Mouse (Mus musculus) embryonic facial prominence, embryonic 10.5 days (tissue): Measurements from ENCODE around the gene Tube1. TPM values are rescaled to one million over a fixed set of nuclear protein-coding genes. Genes with fewer than 3 reads are reported as not detected.

ENCODE experiments used
- DNase-seq: peaks from one replicate; pipeline ENCODE4 v3.0.0-alpha.2; 2017; ENCODE audit warnings: low spot score
- H3K27ac ChIP-seq: fragments of 300-500 bp; sonication (generic); replicated peaks from 2 replicates; pipeline ENCODE4 v1.5.1; 2016; ENCODE audit warnings: mild to moderate bottlenecking
- H3K27me3 ChIP-seq: fragments of 300-500 bp; sonication (generic); replicated peaks from 2 replicates; pipeline ENCODE4 v1.6.1; 2016; ENCODE audit warnings: low read depth, mild to moderate bottlenecking; ENCODE audit not compliant: poor library complexity, severe bottlenecking
- H3K36me3 ChIP-seq: fragments of 300-500 bp; sonication (generic); replicated peaks from 2 replicates; pipeline ENCODE4 v1.6.1; 2016; ENCODE audit warnings: mild to moderate bottlenecking, moderate library complexity
- H3K4me1 ChIP-seq: fragments of 300-500 bp; sonication (generic); 2 replicates; pipeline ENCODE4 v1.6.1; 2016
- H3K4me3 ChIP-seq: fragments of 300-500 bp; sonication (generic); 2 replicates; pipeline ENCODE4 v1.5.1; 2016; ENCODE audit warnings: mild to moderate bottlenecking, moderate library complexity
- H3K9me3 ChIP-seq: fragments of 300-500 bp; sonication (generic); 2 replicates; pipeline ENCODE4 v1.6.1; 2016; ENCODE audit warnings: mild to moderate bottlenecking
- WGBS: fragments of 180-500 bp; shearing (Covaris S2); methylation state at CpG from one replicate; pipeline ENCODE4 v1.1.7; 2016; 5-methylcytosine and 5-hydroxymethylcytosine counted together
- polyA plus RNA-seq: library from polyadenylated mRNA; unstranded; fragments of >200 nt; fragmentation: Nextera tagmentation; extraction: Ambion mirVana; gene quantifications from 2 replicates; pipeline ENCODE4 v1.2.1, GENCODE M21; 2016

Tube1 gene
- polyA plus RNA-seq, 1 experiment from 2014 or later = 24.7 TPM

DNA sequence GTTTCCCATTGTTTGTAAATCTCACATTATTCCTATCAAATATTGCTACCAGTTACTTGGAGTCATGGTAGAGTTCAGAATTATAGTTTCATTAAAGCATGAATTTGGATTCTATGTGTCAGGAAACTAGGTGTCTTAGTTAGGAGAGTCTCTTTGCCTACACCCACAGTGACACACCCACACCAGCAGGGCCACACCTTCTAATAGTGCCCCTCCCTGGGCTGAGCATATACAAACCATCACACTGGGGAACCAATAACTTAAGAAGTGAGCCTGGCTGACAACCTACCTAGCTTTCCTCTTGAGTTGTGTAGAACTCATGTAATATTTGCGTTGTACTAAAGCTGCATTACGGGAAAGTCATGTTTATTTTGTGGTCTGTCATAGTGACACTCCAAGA is 7.6 kb downstream of the Tube1 start:
- no peak overlapping the region for H3K27ac ChIP-seq
- peaks cover 99% of the 10 kb centered on the region for H3K36me3 ChIP-seq
- 96% methylated on average over 2 of the region's 2 CpGs for WGBS
- peaks cover 7% of the 10 kb centered on the region for H3K4me1 ChIP-seq
- no peak for DNase-seq
- no peak overlapping the region for H3K4me3 ChIP-seq
- H3K9me3 ChIP-seq = no peaks in the 10 kb centered on the region
- H3K27me3 ChIP-seq = no peaks in the 10 kb centered on the region

DNA sequence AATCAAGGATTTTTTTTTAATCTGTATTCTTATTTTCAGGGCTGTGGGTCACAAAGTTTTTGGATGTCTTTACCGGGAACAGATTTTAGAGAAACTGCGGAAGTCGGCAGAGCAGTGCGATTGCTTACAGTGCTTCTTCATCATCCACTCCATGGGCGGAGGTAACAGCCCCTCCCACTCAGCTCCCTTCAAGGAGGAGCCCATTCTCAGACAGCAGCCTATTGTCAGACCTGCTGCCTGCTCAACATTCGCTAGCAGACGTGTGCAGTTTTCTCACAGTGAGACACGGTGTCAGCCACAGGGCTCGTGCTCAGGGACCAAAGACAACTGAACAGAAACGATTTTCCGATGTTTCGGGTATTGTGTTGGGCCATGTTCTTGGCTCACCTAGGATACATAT is 8.4 kb downstream of the Tube1 start:
- H3K27ac ChIP-seq = no peak overlapping the region
- no peaks in the 10 kb centered on the region for H3K4me1 ChIP-seq
- no peak overlapping the region for H3K4me3 ChIP-seq
- no peaks in the 10 kb centered on the region for H3K9me3 ChIP-seq
- DNase-seq = no peak
- H3K27me3 ChIP-seq = no peaks in the 10 kb centered on the region
- H3K36me3 ChIP-seq = peaks cover 99% of the 10 kb centered on the region
- 81% methylated on average over 12 of the region's 12 CpGs for WGBS

DNA sequence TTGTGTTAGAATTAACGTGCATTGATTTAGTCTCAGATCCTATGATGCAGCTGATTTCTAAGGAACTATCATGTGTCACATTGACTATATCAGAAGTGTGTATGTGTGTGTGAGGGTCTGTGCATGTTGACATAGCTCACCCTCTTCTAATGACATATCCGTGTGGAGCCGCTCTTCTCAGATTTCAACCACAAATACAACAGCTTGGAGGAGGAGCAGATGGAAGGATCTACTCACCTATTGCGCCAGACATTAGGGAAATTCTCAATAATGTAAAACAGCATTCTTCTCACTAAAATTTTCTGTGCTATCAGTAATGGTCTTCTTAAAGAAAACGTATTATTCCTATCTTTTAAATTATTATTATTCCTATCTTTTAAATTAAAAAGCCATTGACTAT is 22.9 kb downstream of the Tube1 start:
- H3K36me3 ChIP-seq = peaks cover 24% of the 10 kb centered on the region
- 85% methylated on average over 5 of the region's 5 CpGs for WGBS
- H3K27ac ChIP-seq = no peak overlapping the region
- H3K27me3 ChIP-seq = no peaks in the 10 kb centered on the region
- H3K4me1 ChIP-seq = no peaks in the 10 kb centered on the region
- DNase-seq = no peak
- no peak overlapping the region for H3K4me3 ChIP-seq
- no peaks in the 10 kb centered on the region for H3K9me3 ChIP-seq

DNA sequence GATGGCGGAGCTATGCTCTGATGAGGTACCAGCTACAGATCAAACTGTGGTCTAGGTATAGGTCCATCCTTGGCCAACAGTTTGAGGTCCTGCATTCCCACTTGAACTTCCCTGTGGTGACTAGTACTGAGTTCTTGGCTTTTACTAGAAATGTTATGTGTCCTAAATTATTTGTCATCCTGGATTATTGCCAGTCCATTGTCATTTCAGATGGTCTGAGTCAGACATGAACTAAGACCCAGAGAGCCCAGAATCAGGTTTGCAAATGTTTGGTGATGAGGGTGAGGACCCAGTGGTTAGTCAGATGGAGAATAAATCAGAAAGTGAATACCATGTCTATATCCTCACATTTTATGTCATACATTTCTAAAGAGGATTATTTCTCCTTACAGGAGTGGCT is 23.5 kb downstream of the Tube1 start:
- H3K27me3 ChIP-seq = no peaks in the 10 kb centered on the region
- 91% methylated on average over 1 of the region's 1 CpGs for WGBS
- DNase-seq = no peak

DNA sequence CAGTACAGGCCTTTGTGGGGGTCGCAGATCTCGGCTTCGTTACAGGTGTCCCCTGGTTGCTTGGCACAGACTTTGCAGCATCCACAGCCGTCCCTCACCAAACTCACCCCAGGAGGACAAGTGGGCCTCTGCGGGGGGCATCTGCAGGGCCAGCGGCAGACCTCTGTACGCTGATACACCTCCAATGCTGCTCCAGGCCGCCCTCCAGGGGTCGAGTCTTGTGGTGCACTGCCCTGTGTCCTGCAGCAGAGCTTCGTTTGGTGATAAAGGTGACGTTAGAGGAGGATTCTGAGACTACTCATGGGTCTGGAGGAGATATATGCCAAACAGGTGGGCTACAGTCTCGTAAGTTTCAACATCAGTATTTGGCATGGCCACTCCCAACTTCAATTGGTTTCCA is 24.5 kb downstream of the Tube1 start:
- H3K27me3 ChIP-seq = no peaks in the 10 kb centered on the region
- no peaks in the 10 kb centered on the region for H3K9me3 ChIP-seq
- H3K4me3 ChIP-seq = no peak overlapping the region
- H3K4me1 ChIP-seq = peaks cover 9% of the 10 kb centered on the region
- peaks cover 13% of the 10 kb centered on the region for H3K36me3 ChIP-seq
- no peak overlapping the region for H3K27ac ChIP-seq
- WGBS = 50% methylated on average over 12 of the region's 12 CpGs
- no peak for DNase-seq

More for the DNA sequence above, 23.5 kb downstream of the Tube1 start:
- Histone ChIP-seq H3K27ac (no peak overlapping the region), H3K4me1 (no peaks in the 10 kb centered on the region), H3K36me3 (peaks cover 21% of the 10 kb centered on the region), H3K9me3 (no peaks in the 10 kb centered on the region), H3K4me3 (no peak overlapping the region)

DNA sequence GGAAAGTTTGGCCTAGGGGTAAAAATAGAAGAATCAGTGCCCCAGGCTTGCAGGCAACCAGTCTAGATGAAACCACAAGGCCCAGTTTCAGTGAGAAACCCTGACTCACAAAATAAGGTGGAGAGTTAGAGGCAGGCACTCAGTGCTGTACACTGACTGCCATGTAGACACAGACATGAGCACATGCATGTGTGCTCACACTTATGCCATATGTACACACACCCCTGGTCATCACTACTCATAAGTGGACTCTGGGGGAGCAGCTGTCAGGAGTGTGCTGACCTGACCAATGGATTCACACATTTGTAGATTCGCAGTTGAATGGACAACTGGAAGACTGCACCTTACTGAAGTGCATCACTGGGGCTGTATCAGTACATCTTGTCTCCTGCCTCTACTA is 27.6 kb downstream of the Tube1 start:
- no peak for DNase-seq
- Histone ChIP-seq H3K27ac (no peak overlapping the region), H3K27me3 (no peaks in the 10 kb centered on the region), H3K36me3 (no peaks in the 10 kb centered on the region), H3K9me3 (no peaks in the 10 kb centered on the region), H3K4me3 (no peak overlapping the region), H3K4me1 (peaks cover 23% of the 10 kb centered on the region)
- WGBS = 100% methylated on average over 1 of the region's 1 CpGs

DNA sequence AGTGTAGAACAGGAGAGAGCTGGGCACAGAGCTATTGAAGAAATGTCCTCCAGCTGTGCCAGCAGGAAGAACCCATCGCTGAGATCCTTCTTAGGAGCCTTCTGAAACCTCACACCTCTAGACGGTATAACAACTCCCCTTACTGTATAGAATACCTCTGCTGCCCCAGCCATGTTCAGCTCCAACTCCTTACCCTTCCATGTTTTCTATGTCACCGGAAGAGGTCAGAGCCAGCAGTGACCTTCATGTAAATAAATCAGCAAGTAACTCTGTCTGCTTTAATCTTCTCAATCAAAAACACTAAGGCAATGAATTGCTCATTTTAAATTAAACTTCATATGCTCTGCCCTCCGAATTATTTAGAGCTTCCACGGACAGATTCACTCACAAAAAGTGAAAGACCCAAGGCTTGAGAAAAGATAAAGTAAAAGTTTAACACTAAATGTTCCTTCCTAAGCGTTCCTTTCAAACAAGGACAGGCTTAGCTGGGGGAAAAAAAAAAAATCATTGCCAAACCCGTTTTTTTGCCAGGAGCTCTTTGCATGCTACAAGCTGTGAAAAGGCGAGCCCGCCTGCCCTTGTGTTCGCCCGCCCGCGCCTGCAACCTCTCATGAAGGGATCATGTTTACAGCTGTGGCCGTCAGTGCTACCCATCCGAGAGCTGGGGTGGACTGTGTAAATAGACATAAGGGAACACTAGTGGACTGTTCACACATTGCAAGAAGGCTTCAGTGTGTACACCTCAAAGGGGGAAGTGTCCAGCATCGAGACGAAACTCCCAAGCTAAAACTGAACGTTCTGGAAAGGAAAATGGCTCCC is 29.1 kb downstream of the Tube1 start:
- WGBS = 47% methylated on average over 18 of the region's 18 CpGs
- H3K4me3 ChIP-seq = no peak overlapping the region
- DNase-seq = peak; percentile 53
- H3K9me3 ChIP-seq = no peaks in the 10 kb centered on the region
- H3K27ac ChIP-seq = no peak overlapping the region
- no peaks in the 10 kb centered on the region; the same call in 1 of the 2 replicates for H3K27me3 ChIP-seq
- H3K4me1 ChIP-seq = peaks cover 27% of the 10 kb centered on the region
- no peaks in the 10 kb centered on the region for H3K36me3 ChIP-seq

DNA sequence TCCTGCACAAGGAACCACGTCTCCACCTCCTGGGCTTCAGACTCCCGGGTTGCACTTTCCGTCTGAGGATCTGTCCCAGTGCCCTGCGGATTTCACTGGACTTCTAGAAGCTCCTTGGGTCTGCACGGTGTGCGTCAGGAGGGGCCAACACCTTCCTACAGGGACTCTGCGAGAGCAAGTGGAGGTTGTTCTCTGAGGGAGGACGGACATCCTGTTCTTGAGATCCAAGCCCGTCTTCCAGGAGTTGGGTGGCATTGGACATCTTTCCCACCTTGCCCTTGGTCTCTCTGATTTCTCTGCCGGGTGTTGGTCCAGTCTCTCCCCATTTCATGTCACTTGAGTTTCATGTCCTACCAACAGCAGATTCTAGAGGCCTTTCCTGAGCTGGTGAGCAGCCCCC is 29.9 kb downstream of the Tube1 start, which contains the start of gene Ccn6:
Gene Ccn6, minus strand, starts transcription at position 101 of the 400 bp plus-strand sequence.
- Histone ChIP-seq H3K4me1 (peaks cover 28% of the 10 kb centered on the region), H3K36me3 (no peaks in the 10 kb centered on the region), H3K27ac (no peak within 1 kb of the TSS), H3K27me3 (no peaks in the 10 kb centered on the region; the same call in 1 of the 2 replicates), H3K4me3 (no peak within 1 kb of the TSS), H3K9me3 (no peaks in the 10 kb centered on the region)
- WGBS = 87% methylated on average over 10 of the region's 10 CpGs
- DNase-seq = no peak

DNA sequence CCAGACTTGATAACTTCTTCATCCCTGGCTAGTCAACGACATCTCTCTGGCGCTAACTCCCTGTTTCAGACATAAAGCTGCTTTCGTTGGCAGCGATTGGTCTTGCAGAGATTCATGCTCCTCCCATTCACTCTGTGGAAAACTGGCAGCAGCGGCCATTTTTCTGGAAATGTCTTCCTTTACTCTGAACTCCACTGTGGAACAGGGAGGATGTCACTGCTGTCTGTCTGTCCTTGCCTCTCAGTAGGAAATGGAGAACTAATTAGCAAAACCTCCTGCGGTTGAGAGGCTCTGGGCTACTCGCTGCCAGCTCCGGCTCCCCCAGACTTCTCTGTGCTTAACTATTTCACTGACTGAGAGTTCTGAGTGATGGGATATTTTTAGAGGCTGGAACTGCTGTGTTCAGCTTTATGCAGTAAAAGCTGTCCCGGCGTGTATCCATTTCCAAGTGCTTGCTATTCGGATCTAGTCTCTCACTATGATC is 31.9 kb downstream of the Tube1 start:
- peaks cover 4% of the 10 kb centered on the region for H3K27me3 ChIP-seq
- DNase-seq = no peak
- no peak overlapping the region; the same call in 1 of the 2 replicates for H3K4me3 ChIP-seq
- 36% methylated on average over 11 of the region's 11 CpGs for WGBS
- peaks cover 41% of the 10 kb centered on the region for H3K4me1 ChIP-seq
- H3K36me3 ChIP-seq = no peaks in the 10 kb centered on the region
- H3K27ac ChIP-seq = peak overlapping the region; percentile 25; the same call in 1 of the 2 replicates
- no peaks in the 10 kb centered on the region for H3K9me3 ChIP-seq

DNA sequence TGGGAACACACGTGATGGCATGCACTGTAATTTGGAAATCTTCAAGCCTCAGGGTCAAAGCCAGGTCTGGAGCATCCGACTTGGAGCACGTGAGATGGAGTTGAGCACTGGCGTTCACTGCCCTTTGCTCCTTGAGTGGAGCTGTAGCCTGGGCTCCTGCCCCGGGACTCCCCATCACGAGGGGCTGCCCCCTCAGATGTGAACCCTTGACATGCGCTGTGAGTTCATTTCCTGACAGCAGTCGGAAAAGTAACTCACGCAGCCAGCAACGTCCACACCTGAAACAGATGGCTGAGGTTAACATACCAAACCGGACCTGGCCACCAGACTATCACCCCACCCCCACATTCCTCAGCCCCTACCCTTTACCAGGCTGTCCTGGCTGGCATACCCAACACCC is 33.8 kb downstream of the Tube1 start:
- DNase-seq = no peak
- Histone ChIP-seq H3K27ac (no peak overlapping the region), H3K4me3 (no peak overlapping the region), H3K27me3 (peaks cover 4% of the 10 kb centered on the region), H3K9me3 (no peaks in the 10 kb centered on the region), H3K4me1 (peaks cover 53% of the 10 kb centered on the region), H3K36me3 (no peaks in the 10 kb centered on the region)
- WGBS = 69% methylated on average over 11 of the region's 11 CpGs

DNA sequence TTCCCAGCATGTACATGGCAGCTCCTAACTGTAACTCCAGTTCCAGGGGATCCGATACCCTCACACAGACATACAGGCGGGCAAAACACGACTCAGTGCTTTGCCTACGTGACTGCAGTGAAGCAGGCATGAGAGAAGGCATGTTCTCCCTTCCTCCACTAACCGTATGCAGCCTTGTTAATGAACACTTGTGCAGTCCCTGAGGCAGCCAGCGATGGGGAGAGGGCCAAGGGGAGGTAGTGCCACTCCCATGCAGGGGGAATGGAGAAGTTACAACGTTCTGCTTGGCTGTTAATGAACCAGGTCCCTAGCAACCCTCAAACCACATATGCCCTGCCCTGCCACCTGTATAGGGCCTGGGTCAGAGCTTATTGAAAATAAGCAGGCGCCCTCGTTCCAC is 35.9 kb downstream of the Tube1 start:
- Histone ChIP-seq H3K4me1 (peaks cover 62% of the 10 kb centered on the region), H3K27me3 (peaks cover 4% of the 10 kb centered on the region), H3K27ac (no peak overlapping the region), H3K36me3 (no peaks in the 10 kb centered on the region), H3K9me3 (no peaks in the 10 kb centered on the region), H3K4me3 (peak overlapping the region; percentile 32; the same call in 1 of the 2 replicates)
- DNase-seq = no peak
- WGBS = 42% methylated on average over 9 of the region's 9 CpGs

DNA sequence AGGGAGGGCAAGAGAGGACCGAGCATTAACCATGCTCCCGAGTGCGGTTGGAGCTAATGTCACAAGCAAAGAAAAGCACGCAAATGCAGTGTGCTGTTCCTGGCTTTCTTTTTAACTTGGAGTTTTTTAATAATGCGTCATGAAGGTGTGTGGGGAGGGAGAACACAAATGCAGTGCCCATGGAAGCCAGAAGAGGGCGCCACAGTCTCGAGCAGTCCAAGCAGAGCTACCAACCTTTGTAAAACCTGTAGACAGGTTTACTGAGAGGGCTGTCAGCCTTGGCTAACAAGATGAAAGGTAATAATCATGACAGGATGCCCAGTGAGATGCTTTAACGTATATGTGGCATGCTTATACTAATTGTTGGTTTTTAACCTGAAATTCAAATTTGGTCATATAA is 36.4 kb downstream of the Tube1 start:
- peaks cover 65% of the 10 kb centered on the region for H3K4me1 ChIP-seq
- H3K27me3 ChIP-seq = peaks cover 4% of the 10 kb centered on the region
- H3K36me3 ChIP-seq = no peaks in the 10 kb centered on the region
- peak; percentile 81 for DNase-seq
- no peak overlapping the region for H3K27ac ChIP-seq
- no peaks in the 10 kb centered on the region for H3K9me3 ChIP-seq
- H3K4me3 ChIP-seq = peak overlapping the region; percentile 32; the same call in 1 of the 2 replicates
- 6% methylated on average over 8 of the region's 8 CpGs for WGBS

DNA sequence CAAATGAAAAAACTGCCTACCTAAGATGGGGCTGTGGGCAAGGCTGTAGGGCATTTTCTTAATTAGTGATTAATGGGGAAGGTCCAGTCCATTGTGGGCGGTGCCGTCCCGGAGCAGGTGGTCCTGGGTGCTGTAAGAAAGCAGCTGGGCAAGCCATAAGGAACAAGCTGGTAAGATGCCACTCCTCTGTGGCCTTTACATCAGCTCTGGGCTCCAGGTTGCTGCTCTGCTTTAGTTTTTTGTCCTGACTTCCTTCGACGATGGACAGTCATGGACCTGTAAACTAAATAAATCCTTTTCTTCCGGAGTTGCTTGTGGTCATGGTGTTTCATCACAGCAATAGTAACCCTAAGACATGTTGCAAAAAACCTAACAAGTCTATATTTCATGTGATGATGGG is 36.9 kb downstream of the Tube1 start:
- Histone ChIP-seq H3K27me3 (peaks cover 4% of the 10 kb centered on the region), H3K27ac (peak overlapping the region; percentile 44; the same call in 1 of the 2 replicates), H3K4me1 (peaks cover 62% of the 10 kb centered on the region), H3K9me3 (no peaks in the 10 kb centered on the region), H3K4me3 (peak overlapping the region; percentile 56; the same call in 1 of the 2 replicates), H3K36me3 (no peaks in the 10 kb centered on the region)
- WGBS = 18% methylated on average over 6 of the region's 6 CpGs
- no peak for DNase-seq
